Mouse (Mus musculus): ENCODE measurements around the gene Abi2. TPM values are rescaled to one million over a fixed set of nuclear protein-coding genes. Genes with fewer than 3 reads are reported as not detected.
"Not testable (repeated sequence)": the region's sequence is repeated elsewhere in the genome, so short reads cannot be mapped to it uniquely, and the experiment has no call there.

The Abi2 gene
- polyA plus RNA-seq, 1 experiment from 2014 or later, result 39.6 TPM

DNA sequence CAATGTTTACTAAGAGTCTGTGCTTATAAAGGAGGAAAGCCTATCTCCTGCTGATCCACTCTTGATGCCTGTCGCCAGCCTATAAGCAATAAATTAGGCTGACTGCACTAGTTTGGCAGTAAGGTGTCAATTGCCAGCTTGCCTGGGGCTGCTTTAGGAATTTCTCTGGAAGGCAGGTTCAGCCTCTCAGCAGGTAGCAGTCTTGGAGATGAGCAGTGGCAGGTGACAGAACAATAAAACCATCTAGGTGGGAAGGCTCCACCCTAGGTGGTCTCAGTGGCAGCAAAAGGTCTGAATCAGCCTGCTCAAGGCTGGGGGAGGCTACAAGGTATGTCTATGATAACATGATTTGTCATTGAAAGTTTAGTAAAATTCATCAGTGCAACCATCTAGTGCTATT, 23.1 kb downstream of the Abi2 start:
- peaks cover 9% of the 10 kb centered on the region; the same call in 1 of the 2 replicates for H3K36me3 ChIP-seq
- no peak overlapping the region for H3K4me2 ChIP-seq
- ATAC-seq (replicated peaks; ENCODE audit: low FRiP score), result no peak
- H3K9me3 ChIP-seq (replicated peaks), result no peaks in the 10 kb centered on the region
- WGBS, result 29% methylated on average over 1 of the region's 1 CpGs
- no peak overlapping the region for H3K9ac ChIP-seq
- H3K27ac ChIP-seq, result no peak overlapping the region
- no peaks in the 10 kb centered on the region for H3K27me3 ChIP-seq
- no peak overlapping the region for H3K4me3 ChIP-seq (replicated peaks)
- no peaks in the 10 kb centered on the region for H3K4me1 ChIP-seq

DNA sequence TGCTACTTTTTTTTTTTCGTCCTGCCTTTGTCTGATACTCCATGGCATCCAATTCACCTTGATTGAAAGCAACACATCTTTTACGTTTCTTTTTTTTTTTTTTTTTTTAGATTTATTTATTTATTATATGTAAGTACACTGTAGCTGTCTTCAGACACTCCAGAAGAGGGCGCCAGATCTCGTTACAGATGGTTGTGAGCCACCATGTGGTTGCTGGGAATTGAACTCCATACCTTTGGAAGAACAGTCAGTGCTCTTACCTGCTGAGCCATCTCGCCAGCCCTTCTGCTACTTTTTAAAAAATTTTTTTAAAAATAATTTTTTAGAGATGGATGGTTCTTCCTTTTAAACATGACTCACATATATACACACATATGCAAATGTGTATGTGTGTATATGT, 32.0 kb downstream of the Abi2 start:
- H3K27ac ChIP-seq; H3K9me3 ChIP-seq (replicated peaks); H3K4me2 ChIP-seq; H3K4me1 ChIP-seq; ATAC-seq (replicated peaks; ENCODE audit: low FRiP score); H3K27me3 ChIP-seq; H3K9ac ChIP-seq; H3K4me3 ChIP-seq (replicated peaks): not testable (repeated sequence)
- H3K36me3 ChIP-seq, result peaks cover 38% of the 10 kb centered on the region; the same call in 1 of the 2 replicates
- 86% methylated on average over 5 of the region's 5 CpGs for WGBS

GRCm38 (mm10) chr1:60447067-60447466, 37.6 kb downstream of the Abi2 start:
- Histone ChIP-seq H3K9ac (no peak overlapping the region), H3K27ac (no peak overlapping the region), H3K27me3 (no peaks in the 10 kb centered on the region), H3K36me3 (peaks cover 52% of the 10 kb centered on the region), H3K4me3 (replicated peaks) (no peak overlapping the region), H3K4me2 (no peak overlapping the region), H3K9me3 (replicated peaks) (no peaks in the 10 kb centered on the region), H3K4me1 (no peaks in the 10 kb centered on the region)
- ATAC-seq (replicated peaks; ENCODE audit: low FRiP score), result no peak
- WGBS, result 79% methylated on average over 12 of the region's 12 CpGs

DNA sequence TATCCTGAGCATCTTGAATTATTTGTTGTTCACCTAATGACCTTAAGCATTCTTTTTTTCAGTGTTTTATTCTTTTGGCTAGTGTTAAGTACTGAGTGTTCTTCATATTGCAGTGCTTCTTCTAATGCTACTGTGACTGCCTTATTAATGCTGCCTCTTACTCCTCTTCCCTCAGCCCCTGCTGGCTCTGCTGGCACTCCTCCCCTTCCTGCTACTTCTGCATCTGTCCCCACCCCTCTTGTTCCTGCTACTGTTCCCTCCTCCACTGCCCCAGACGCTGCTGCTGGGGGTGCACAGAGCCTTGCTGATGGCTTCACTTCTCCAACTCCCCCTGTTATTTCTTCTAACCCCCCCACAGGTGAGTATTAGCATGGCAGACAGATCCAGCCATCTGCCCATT, 40.5 kb downstream of the Abi2 start:
- ATAC-seq (replicated peaks; ENCODE audit: low FRiP score), result no peak
- Histone ChIP-seq H3K9ac (no peak overlapping the region), H3K4me3 (replicated peaks) (no peak overlapping the region), H3K9me3 (replicated peaks) (no peaks in the 10 kb centered on the region), H3K27ac (no peak overlapping the region), H3K4me2 (no peak overlapping the region), H3K36me3 (peaks cover 53% of the 10 kb centered on the region), H3K27me3 (no peaks in the 10 kb centered on the region), H3K4me1 (no peaks in the 10 kb centered on the region)
- WGBS, result 37% methylated on average over 1 of the region's 1 CpGs

DNA sequence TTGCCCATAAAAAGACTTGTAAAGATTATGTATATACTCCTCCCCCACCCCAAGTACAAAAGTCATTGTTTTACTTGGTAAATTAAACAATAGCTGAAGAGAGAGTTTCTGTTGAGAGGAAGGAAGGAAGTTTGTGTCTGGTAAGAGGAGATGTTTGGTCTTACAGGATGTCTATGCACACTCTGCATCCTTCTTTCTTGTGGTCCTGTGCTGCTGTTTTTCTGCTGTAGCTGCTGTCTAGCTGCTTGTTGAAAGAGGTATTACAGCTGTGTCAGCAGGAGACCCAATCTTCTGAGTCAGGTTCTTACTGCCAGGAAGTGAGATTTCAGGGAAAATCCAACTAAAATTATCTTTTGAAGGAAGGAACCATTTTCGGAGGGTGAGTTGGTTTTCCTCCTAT, 51.2 kb downstream of the Abi2 start:
- no peaks in the 10 kb centered on the region for H3K4me1 ChIP-seq
- no peak overlapping the region for H3K9ac ChIP-seq
- no peak overlapping the region for H3K4me3 ChIP-seq (replicated peaks)
- no peaks in the 10 kb centered on the region for H3K27me3 ChIP-seq
- no peak for ATAC-seq (replicated peaks; ENCODE audit: low FRiP score)
- H3K36me3 ChIP-seq, result peaks cover 30% of the 10 kb centered on the region
- H3K9me3 ChIP-seq (replicated peaks), result no peaks in the 10 kb centered on the region
- WGBS, result 82% methylated on average over 1 of the region's 1 CpGs
- no peak overlapping the region for H3K4me2 ChIP-seq
- H3K27ac ChIP-seq, result peak overlapping the region; percentile 54

DNA sequence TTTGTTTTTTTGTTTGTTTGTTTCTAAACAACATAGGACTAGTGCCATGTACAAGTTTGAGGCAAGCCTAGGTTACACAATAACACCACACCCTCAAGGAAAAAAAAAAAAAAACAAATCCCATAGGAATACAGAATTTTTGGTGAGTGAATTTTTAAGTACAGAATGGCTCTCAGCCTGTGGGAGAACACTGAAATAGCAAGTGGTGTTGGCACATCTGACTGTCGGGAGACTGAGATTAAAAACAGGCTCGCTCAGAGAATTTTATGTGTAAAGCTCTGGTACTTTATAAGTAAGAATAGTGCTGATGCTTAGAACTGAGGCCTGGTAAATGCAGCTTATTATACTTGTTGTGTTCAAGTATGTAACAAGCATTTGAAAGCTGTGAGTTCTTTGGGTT, 60.1 kb downstream of the Abi2 start:
- no peak for ATAC-seq (replicated peaks; ENCODE audit: low FRiP score)
- no peaks in the 10 kb centered on the region for H3K4me1 ChIP-seq
- WGBS, result 91% methylated on average over 2 of the region's 2 CpGs

GRCm38 (mm10) chr1:60470541-60470940, 61.1 kb downstream of the Abi2 start:
- no peak overlapping the region for H3K4me2 ChIP-seq
- H3K4me1 ChIP-seq, result no peaks in the 10 kb centered on the region
- H3K27me3 ChIP-seq, result no peaks in the 10 kb centered on the region
- no peak overlapping the region for H3K9ac ChIP-seq
- H3K4me3 ChIP-seq (replicated peaks), result no peak overlapping the region
- H3K36me3 ChIP-seq, result peaks cover 32% of the 10 kb centered on the region
- 92% methylated on average over 7 of the region's 7 CpGs for WGBS
- no peaks in the 10 kb centered on the region for H3K9me3 ChIP-seq (replicated peaks)
- H3K27ac ChIP-seq, result no peak overlapping the region
- no peak for ATAC-seq (replicated peaks; ENCODE audit: low FRiP score)

More for the DNA sequence above, 60.1 kb downstream of the Abi2 start:
- peaks cover 39% of the 10 kb centered on the region for H3K36me3 ChIP-seq
- no peak overlapping the region for H3K4me3 ChIP-seq (replicated peaks)
- no peaks in the 10 kb centered on the region for H3K9me3 ChIP-seq (replicated peaks)
- H3K27ac ChIP-seq, result no peak overlapping the region
- H3K4me2 ChIP-seq, result no peak overlapping the region
- no peak overlapping the region for H3K9ac ChIP-seq
- no peaks in the 10 kb centered on the region for H3K27me3 ChIP-seq

- 43% methylated on average over 1 of the region's 1 CpGs for WGBS
- H3K9ac ChIP-seq, result no peak overlapping the region
- ATAC-seq (replicated peaks; ENCODE audit: low FRiP score), result no peak
Measured at GRCm38 (mm10) chr1:60481561-60481960, 72.1 kb downstream of the Abi2 start.

DNA sequence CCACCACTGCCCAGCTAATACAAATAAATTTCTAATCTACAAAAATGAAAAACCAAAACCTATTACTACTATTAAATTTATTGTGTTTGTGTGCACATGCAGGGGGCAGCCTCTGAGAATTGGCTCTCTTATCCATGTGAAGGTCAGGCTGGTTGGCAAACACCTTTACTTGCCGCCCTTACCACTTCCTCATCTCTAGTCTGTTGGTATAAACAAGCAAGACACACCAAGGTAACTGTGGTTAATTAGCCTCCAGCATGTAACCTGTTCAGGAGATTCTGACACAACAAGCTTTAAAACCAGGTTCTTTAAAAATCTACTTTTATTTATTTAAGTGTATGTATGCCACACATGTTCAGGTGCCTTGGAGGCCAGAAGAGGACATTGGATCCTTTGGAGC, 73.5 kb downstream of the Abi2 start:
- no peak overlapping the region for H3K27ac ChIP-seq
- peaks cover 48% of the 10 kb centered on the region for H3K36me3 ChIP-seq
- H3K4me1 ChIP-seq, result no peaks in the 10 kb centered on the region
- H3K9ac ChIP-seq, result no peak overlapping the region
- no peak for ATAC-seq (replicated peaks; ENCODE audit: low FRiP score)
- no peak overlapping the region for H3K4me2 ChIP-seq
- no peaks in the 10 kb centered on the region for H3K9me3 ChIP-seq (replicated peaks)
- whole genome bisulfite sequencing, result 100% methylated on average over 1 of the region's 1 CpGs
- H3K27me3 ChIP-seq, result no peaks in the 10 kb centered on the region
- no peak overlapping the region for H3K4me3 ChIP-seq (replicated peaks)

More at GRCm38 (mm10) chr1:60481561-60481960, 72.1 kb downstream of the Abi2 start:
- Histone ChIP-seq H3K4me1 (no peaks in the 10 kb centered on the region), H3K36me3 (peaks cover 48% of the 10 kb centered on the region), H3K27ac (no peak overlapping the region), H3K4me2 (no peak overlapping the region), H3K9me3 (replicated peaks) (no peaks in the 10 kb centered on the region), H3K4me3 (replicated peaks) (no peak overlapping the region), H3K27me3 (no peaks in the 10 kb centered on the region)

DNA sequence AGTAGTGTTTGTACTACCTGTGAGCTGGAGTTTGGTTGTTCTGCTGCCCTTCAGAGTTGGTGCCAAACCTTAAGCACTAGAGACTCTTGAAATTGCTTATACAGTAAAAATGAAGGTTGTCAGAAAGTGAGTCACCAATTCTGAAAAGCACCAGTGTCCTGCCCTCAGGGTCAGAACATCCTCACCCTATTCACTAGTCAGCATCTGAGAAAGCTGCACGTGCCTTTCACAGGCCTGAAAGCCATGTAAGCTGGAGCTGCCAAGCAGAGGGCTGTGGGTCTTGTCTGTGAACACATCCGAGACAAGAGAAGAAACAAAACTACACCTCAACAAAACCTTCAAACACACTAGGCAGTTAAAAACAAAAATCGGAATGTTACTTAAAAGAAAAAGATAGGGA, 76.2 kb downstream of the Abi2 start:
- Histone ChIP-seq H3K27ac (no peak overlapping the region), H3K4me3 (replicated peaks) (no peak overlapping the region), H3K36me3 (peaks cover 54% of the 10 kb centered on the region), H3K4me1 (no peaks in the 10 kb centered on the region), H3K27me3 (no peaks in the 10 kb centered on the region), H3K9me3 (replicated peaks) (no peaks in the 10 kb centered on the region), H3K4me2 (no peak overlapping the region), H3K9ac (no peak overlapping the region)
- no peak for ATAC-seq (replicated peaks; ENCODE audit: low FRiP score)
- WGBS, result 85% methylated on average over 3 of the region's 3 CpGs

DNA sequence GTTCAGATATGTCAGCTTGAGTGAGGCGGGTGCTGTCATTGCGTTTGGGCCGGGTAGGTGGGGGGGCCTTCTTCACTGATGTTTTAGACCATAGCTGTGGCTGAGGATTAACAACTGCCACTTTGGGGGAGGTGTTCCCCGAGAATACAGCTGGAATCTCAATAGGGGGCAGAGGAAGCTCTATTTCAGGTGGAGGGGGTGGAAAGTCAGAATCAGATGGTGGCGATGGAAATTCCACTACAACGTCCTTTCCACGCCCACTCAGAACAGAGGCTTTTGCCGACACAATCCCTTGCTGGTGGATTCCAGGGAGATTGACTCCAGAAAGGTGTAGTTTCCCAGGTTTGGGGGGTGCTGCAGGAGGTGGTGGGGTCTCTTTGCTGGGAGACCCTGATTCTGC, 79.2 kb downstream of the Abi2 start:
- no peak overlapping the region for H3K4me2 ChIP-seq
- peaks cover 70% of the 10 kb centered on the region for H3K36me3 ChIP-seq
- no peak for ATAC-seq (replicated peaks; ENCODE audit: low FRiP score)
- H3K27me3 ChIP-seq, result no peaks in the 10 kb centered on the region
- 89% methylated on average over 8 of the region's 8 CpGs for WGBS
- no peak overlapping the region for H3K4me3 ChIP-seq (replicated peaks)
- no peaks in the 10 kb centered on the region for H3K9me3 ChIP-seq (replicated peaks)
- no peak overlapping the region for H3K9ac ChIP-seq
- no peak overlapping the region for H3K27ac ChIP-seq
- H3K4me1 ChIP-seq, result no peaks in the 10 kb centered on the region

GRCm38 (mm10) chr1:60489660-60490059, 80.2 kb downstream of the Abi2 start:
- peaks cover 78% of the 10 kb centered on the region for H3K36me3 ChIP-seq
- H3K4me1 ChIP-seq, result no peaks in the 10 kb centered on the region
- WGBS, result 88% methylated on average over 2 of the region's 2 CpGs
- H3K4me2 ChIP-seq, result no peak overlapping the region
- ATAC-seq (replicated peaks; ENCODE audit: low FRiP score), result no peak
- H3K27ac ChIP-seq, result no peak overlapping the region
- no peak overlapping the region for H3K9ac ChIP-seq
- no peaks in the 10 kb centered on the region for H3K9me3 ChIP-seq (replicated peaks)
- no peaks in the 10 kb centered on the region for H3K27me3 ChIP-seq
- H3K4me3 ChIP-seq (replicated peaks), result no peak overlapping the region

GRCm38 (mm10) chr1:60490510-60490909, 81.1 kb downstream of the Abi2 start:
- Histone ChIP-seq H3K4me1 (no peaks in the 10 kb centered on the region), H3K4me3 (replicated peaks) (no peak overlapping the region), H3K9me3 (replicated peaks) (no peaks in the 10 kb centered on the region), H3K27me3 (no peaks in the 10 kb centered on the region), H3K27ac (no peak overlapping the region), H3K4me2 (no peak overlapping the region), H3K9ac (no peak overlapping the region), H3K36me3 (peaks cover 83% of the 10 kb centered on the region)
- no peak for ATAC-seq (replicated peaks; ENCODE audit: low FRiP score)
- WGBS, result 93% methylated on average over 4 of the region's 4 CpGs

Data from kidney, embryonic 15.5 days (tissue).